ENCODE assay signal across 8 mouse cellular contexts in genomic region chr14:101352046-101353008, GRCm38 (mm10).
A peak's percentile ranks its signal among the peaks of the same experiment; 100 is the strongest.
DNase-seq lines count a peak whose midpoint lies in the region; ATAC-seq and TF ChIP-seq lines count a peak whose summit lies in the region.

No protein-coding gene starts in this region.

- DNase-seq in kidney, postnatal 14 days: peak; percentile 2
- no peak for DNase-seq in kidney, adult 2 months
- DNase-seq in embryonic facial prominence, embryonic 10.5 days (ENCODE audit: low spot score): peak; percentile 79
- DNase-seq in heart, postnatal 10 days: peak; percentile 37 to 44
- DNase-seq in left cerebral cortex, postnatal 14 days (ENCODE audit: low spot score in 2 of 2): peak; percentile 26 to 28
- peak; percentile 3 for DNase-seq in retina, postnatal 7 days (ENCODE audit: low read depth, low spot score)
- DNase-seq in adrenal gland, postnatal 25 days: no peak

- WGBS in kidney, adult 2 months: 32% methylated on average over 6 of the region's 6 CpGs
- 14% methylated on average over 6 of the region's 6 CpGs for WGBS in embryonic facial prominence, embryonic 10.5 days

- no peaks in the 10 kb centered on the region for H3K36me3 ChIP-seq in kidney, adult 2 months (ENCODE audit: control insufficient read depth, insufficient read depth, low read length)
- no peaks in the 10 kb centered on the region for H3K36me3 ChIP-seq in embryonic facial prominence, embryonic 10.5 days (replicated peaks)

- no peaks in the 10 kb centered on the region for H3K4me1 ChIP-seq in kidney, adult 2 months (ENCODE audit: control insufficient read depth, insufficient read depth, low read length)
- peaks cover 22% of the 10 kb centered on the region for H3K4me1 ChIP-seq in embryonic facial prominence, embryonic 10.5 days

- no peak for TF ChIP-seq CTCF in kidney, adult 2 months (conservative IDR thresholded peaks at IDR 0.05; ENCODE audit: insufficient read depth, insufficient read length, low read depth, low read length)

- no peak for ATAC-seq in erythroid progenitor cell, adult 5-6 weeks (replicated peaks; ENCODE audit: low FRiP score, poor library complexity, severe bottlenecking)

- no peak overlapping the region for H3K4me3 ChIP-seq in kidney, adult 2 months (ENCODE audit: insufficient read depth, low read depth, low read length)
- no peak overlapping the region for H3K4me3 ChIP-seq in embryonic facial prominence, embryonic 10.5 days

- no peaks in the 10 kb centered on the region for H3K9me3 ChIP-seq in embryonic facial prominence, embryonic 10.5 days

- H3K27ac ChIP-seq in kidney, adult 2 months (ENCODE audit: insufficient read depth, low read depth, low read length): no peak overlapping the region
- H3K27ac ChIP-seq in embryonic facial prominence, embryonic 10.5 days (replicated peaks): peak overlapping the region; percentile 51; the same call in 1 of the 2 replicates

- intact Hi-C loops in heart, postnatal 10 days (cut with DNase I): no loop called here
- intact Hi-C loops in left cerebral cortex, postnatal 14 days (cut with DNase I): no loop called here

- no peak for TF ChIP-seq POLR2A in kidney, adult 2 months (IDR thresholded peaks at IDR 0.05; ENCODE audit: low read depth, low read length)

- no peaks in the 10 kb centered on the region for H3K27me3 ChIP-seq in kidney, adult 2 months (replicated peaks; ENCODE audit: control insufficient read depth, insufficient read depth, low read length)
- no peaks in the 10 kb centered on the region for H3K27me3 ChIP-seq in embryonic facial prominence, embryonic 10.5 days (replicated peaks; ENCODE audit: low read depth, poor library complexity, severe bottlenecking)

Comparison
In these comparisons a context has a peak if more than half of its experiments do, and no peak if none do; other contexts are left out.
1. DNase-seq: peak in kidney, postnatal 14 days (single experiment), embryonic facial prominence, embryonic 10.5 days (single experiment), heart, postnatal 10 days (2 of 2), left cerebral cortex, postnatal 14 days (2 of 2) and retina, postnatal 7 days (single experiment); none in kidney, adult 2 months (single experiment) and adrenal gland, postnatal 25 days (single experiment).